10 mouse cellular contexts compared by ENCODE assay signal in the genomic region with DNA sequence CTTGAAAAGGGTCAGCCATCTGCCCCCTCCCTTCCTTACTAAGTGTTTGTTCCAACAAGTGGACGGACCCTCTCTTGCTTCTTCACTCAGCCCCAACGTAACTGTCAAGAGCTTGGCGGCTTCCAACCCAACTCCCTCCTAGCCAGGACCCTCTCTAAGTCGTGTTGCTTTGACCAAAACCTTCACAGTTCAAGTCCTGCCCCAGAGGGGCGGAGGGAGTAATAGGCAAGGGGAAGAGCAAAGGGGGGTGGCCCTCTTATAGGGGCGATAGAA. TPM values are rescaled to one million over a fixed set of nuclear protein-coding genes. Genes with fewer than 3 reads are reported as not detected.
DNase-seq lines count a peak whose midpoint lies in the region; ATAC-seq and TF ChIP-seq lines count a peak whose summit lies in the region.
"Had no signal": no experiment of that assay in that cellular context is flagged by ENCODE, and none has a peak within 500 bp of the region (broad histone marks: within the 10 kb centered on the region; RNA-seq: fewer than 3 reads in every experiment).

No protein-coding gene starts in this region.

- H3K9ac ChIP-seq in heart, adult 2 months (ENCODE audit: low read depth, low read length), result no peak overlapping the region; the same call in 1 of the 2 replicates
- H3K9ac ChIP-seq in ES-E14 (ENCODE audit: insufficient read depth, low read depth, low read length, poor library complexity, severe bottlenecking), result peak overlapping the region; percentile 75; the same call in 1 of the 2 replicates

- no peak for TF ChIP-seq EP300 in heart, adult 2 months (IDR thresholded peaks at IDR 0.05; ENCODE audit: insufficient read depth, low read depth, low read length)

- in situ Hi-C loops in ES-E14 (cut with MboI; ENCODE audit: low sequenced_read_pairs in 2 of 2, unreplicated experiment in 2 of 2), result no loop called here

- TF ChIP-seq CTCF in heart, adult 2 months (IDR thresholded peaks at IDR 0.05), result no peak

- peak; percentile 0; the same call in 1 of the 2 replicates for ATAC-seq in megakaryocyte progenitor cell, adult 5-6 weeks (replicated peaks; ENCODE audit: poor library complexity)

- no peaks in the 10 kb centered on the region for H3K36me3 ChIP-seq in heart, adult 2 months (ENCODE audit: control insufficient read depth, insufficient read depth, low read length)
- H3K36me3 ChIP-seq in ES-E14 (ENCODE audit: control insufficient read depth, insufficient read depth, low read length, poor library complexity, severe bottlenecking), result peaks cover 38% of the 10 kb centered on the region
- H3K36me3 ChIP-seq in hindbrain, embryonic 10.5 days, result peaks cover 50% of the 10 kb centered on the region

- no peak overlapping the region; the same call in 1 of the 2 replicates for H3K27ac ChIP-seq in heart, adult 2 months
- no peak overlapping the region for H3K27ac ChIP-seq in ES-E14 (ENCODE audit: insufficient read depth, low read depth, low read length, poor library complexity, severe bottlenecking)
- no peak overlapping the region; the same call in 1 of the 2 replicates for H3K27ac ChIP-seq in hindbrain, embryonic 10.5 days

- H3K79me2 ChIP-seq in heart, adult 2 months (replicated peaks; ENCODE audit: control insufficient read depth, insufficient read depth, low read length), result no peaks in the 10 kb centered on the region

- H3K27me3 ChIP-seq in heart, adult 2 months (ENCODE audit: control insufficient read depth, insufficient read depth, low read length), result peaks cover 3% of the 10 kb centered on the region; the same call in 1 of the 2 replicates
- H3K27me3 ChIP-seq in hindbrain, embryonic 10.5 days (ENCODE audit: insufficient read depth, poor library complexity, severe bottlenecking), result peaks cover 73% of the 10 kb centered on the region

- H3K4me1 ChIP-seq in heart, adult 2 months (ENCODE audit: control insufficient read depth, insufficient read depth, low read length), result peaks cover 2% of the 10 kb centered on the region
- H3K4me1 ChIP-seq in ES-E14 (ENCODE audit: control insufficient read depth in 2 of 2, insufficient read depth in 2 of 2, low read length in 2 of 2, poor library complexity in 1 of 2), result peaks cover 3 to 27% of the 10 kb centered on the region in 2 experiments; a peak in 3 of 4 replicates
- peaks cover 42% of the 10 kb centered on the region for H3K4me1 ChIP-seq in hindbrain, embryonic 10.5 days (replicated peaks)

- peak overlapping the region; percentile 28 for H3K4me3 ChIP-seq in heart, adult 2 months
- H3K4me3 ChIP-seq in ES-E14 (ENCODE audit: insufficient read depth in 1 of 2, low read depth in 1 of 2, low read length in 2 of 2, poor library complexity in 1 of 2, severe bottlenecking in 1 of 2), result peak overlapping the region; percentile 72
- peak overlapping the region; percentile 56 for H3K4me3 ChIP-seq in hindbrain, embryonic 10.5 days

- no peaks in the 10 kb centered on the region for H3K9me3 ChIP-seq in ES-E14 (ENCODE audit: control insufficient read depth, insufficient read depth, low read depth, low read length)
- no peaks in the 10 kb centered on the region for H3K9me3 ChIP-seq in hindbrain, embryonic 10.5 days

- intact Hi-C loops in heart, adult 2 months (cut with DNase I), result no loop called here
- intact Hi-C loops in heart, postnatal 10 days (cut with DNase I), result no loop called here

- no peak for TF ChIP-seq POLR2A in heart, adult 2 months (IDR thresholded peaks at IDR 0.05; ENCODE audit: insufficient read depth, low read depth, low read length)

- 14% methylated on average over 6 of the region's 6 CpGs for WGBS in heart, adult 2 months
- WGBS in hindbrain, embryonic 10.5 days, result 2% methylated on average over 6 of the region's 6 CpGs

- DNase-seq in heart, adult 2 months, result peak in 1 of 2 experiments; percentile 66
- no peak for DNase-seq in heart, postnatal 10 days
- DNase-seq in ES-E14 (ENCODE audit: low read depth, low spot score) (no peak), adipocyte (ENCODE audit: low spot score) (no peak)
- no peak for DNase-seq in hindbrain, embryonic 10.5 days (ENCODE audit: low spot score)
- DNase-seq in spleen, adult 18-20 months, result no peak
- DNase-seq in urinary bladder, postnatal 25 days (ENCODE audit: low spot score), result no peak

TF ChIP-seq in ES-E14, 5 proteins besides CTCF, POLR2A, EP300 and RAD21:
- no peak for TF ChIP-seq HCFC1 (IDR thresholded peaks at IDR 0.05; ENCODE audit: borderline replicate concordance, insufficient read depth, low read length)
- no peak for TF ChIP-seq ZC3H11A (IDR thresholded peaks at IDR 0.05; ENCODE audit: borderline replicate concordance, low read depth, low read length)
- no peak for TF ChIP-seq MAFK (IDR thresholded peaks at IDR 0.05; ENCODE audit: insufficient read depth, low read depth, low read length)

RNA-seq across cellular contexts. Expression of a gene that starts 0.9 kb away (rescaled TPM):
- total RNA-seq in heart, adult 2 months (2021), result 1 to 10 TPM; 7.3 to 7.5 TPM
- 20.7 and 27.0 TPM in 2 replicates for polyA plus RNA-seq in heart, adult 2 months (2012; rRNA removed)
- 10 to 100 TPM; 24.9 to 25.9 TPM for total RNA-seq in heart, postnatal 10 days (2021)
- 12.1 and 19.0 TPM in 2 replicates for total RNA-seq in ES-E14 (2012; rRNA removed)
- polyA plus RNA-seq in hindbrain, embryonic 10.5 days (2016; fragmentation: Nextera tagmentation; extraction: Ambion mirVana), result 4.2 and 4.4 TPM in 2 replicates
- total RNA-seq in megakaryocyte progenitor cell, adult 5-6 weeks (2015), result 0.12 and 0.20 TPM in 2 replicates
- total RNA-seq in megakaryocyte progenitor cell, adult 5-6 weeks (2017), result not detected in 2 replicates

RNA-seq across cellular contexts. Expression of a gene that starts 8.9 kb away (rescaled TPM):
- total RNA-seq in heart, adult 2 months (2021), result not detected
- polyA plus RNA-seq in heart, adult 2 months (2012; rRNA removed), result not detected in 2 replicates
- total RNA-seq in heart, postnatal 10 days (2021), result not detected
- not detected in 2 replicates for total RNA-seq in ES-E14 (2012; rRNA removed)
- polyA plus RNA-seq in hindbrain, embryonic 10.5 days (2016; fragmentation: Nextera tagmentation; extraction: Ambion mirVana), result not detected in 2 replicates
- total RNA-seq in megakaryocyte progenitor cell, adult 5-6 weeks (2015), result not detected in 2 replicates
- not detected in 2 replicates for total RNA-seq in megakaryocyte progenitor cell, adult 5-6 weeks (2017)
- total RNA-seq: layer of hippocampus, postnatal 14 days had no signal
- polyA plus RNA-seq: testis, adult 2 months had no signal

RNA-seq across cellular contexts. Expression of a gene that starts 14.9 kb away (rescaled TPM):
- total RNA-seq in heart, adult 2 months (2021), result 10 to 100 TPM; 24.9 to 25.7 TPM
- 35.8 and 38.2 TPM in 2 replicates for polyA plus RNA-seq in heart, adult 2 months (2012; rRNA removed)
- 10 to 100 TPM; 21.9 to 22.5 TPM for total RNA-seq in heart, postnatal 10 days (2021)
- 55.3 and 100 TPM in 2 replicates for total RNA-seq in ES-E14 (2012; rRNA removed)
- 19.5 and 21.8 TPM in 2 replicates for polyA plus RNA-seq in hindbrain, embryonic 10.5 days (2016; fragmentation: Nextera tagmentation; extraction: Ambion mirVana)
- 3.1 and 3.6 TPM in 2 replicates for total RNA-seq in megakaryocyte progenitor cell, adult 5-6 weeks (2015)
- total RNA-seq in megakaryocyte progenitor cell, adult 5-6 weeks (2017), result 19.7 and 24.5 TPM in 2 replicates

RNA-seq across cellular contexts. Expression of a gene that starts 29.5 kb away (rescaled TPM):
- 10 to 100 TPM; 29.3 to 30.2 TPM for total RNA-seq in heart, adult 2 months (2021)
- 17.4 and 20.5 TPM in 2 replicates for polyA plus RNA-seq in heart, adult 2 months (2012; rRNA removed)
- total RNA-seq in heart, postnatal 10 days (2021), result 10 to 100 TPM; 28.5 to 30.1 TPM
- total RNA-seq in ES-E14 (2012; rRNA removed), result 45.7 and 50.1 TPM in 2 replicates
- 61.2 and 76.9 TPM in 2 replicates for polyA plus RNA-seq in hindbrain, embryonic 10.5 days (2016; fragmentation: Nextera tagmentation; extraction: Ambion mirVana)
- total RNA-seq in megakaryocyte progenitor cell, adult 5-6 weeks (2015), result 34.5 and 39.3 TPM in 2 replicates
- total RNA-seq in megakaryocyte progenitor cell, adult 5-6 weeks (2017), result 50.7 and 56.0 TPM in 2 replicates

RNA-seq across cellular contexts. Expression of a gene that starts 40.0 kb away (rescaled TPM):
- 1 to 10 TPM; 1.2 to 1.5 TPM for total RNA-seq in heart, adult 2 months (2021)
- 3.5 and 3.9 TPM in 2 replicates for polyA plus RNA-seq in heart, adult 2 months (2012; rRNA removed)
- total RNA-seq in heart, postnatal 10 days (2021), result 1 to 10 TPM; 2.9 to 4.3 TPM
- total RNA-seq in ES-E14 (2012; rRNA removed), result 10.0 and 22.1 TPM in 2 replicates
- polyA plus RNA-seq in hindbrain, embryonic 10.5 days (2016; fragmentation: Nextera tagmentation; extraction: Ambion mirVana), result 0.72 and 1.8 TPM in 2 replicates
- 2.2 and 2.4 TPM in 2 replicates for total RNA-seq in megakaryocyte progenitor cell, adult 5-6 weeks (2015)
- 1.6 and 2.6 TPM in 2 replicates for total RNA-seq in megakaryocyte progenitor cell, adult 5-6 weeks (2017)

Comparison
In these comparisons a context has a peak if more than half of its experiments do, and no peak if none do; other contexts are left out.
1. RNA of a gene that starts 0.9 kb away (total RNA-seq): 24.9 to 25.9 TPM in heart, postnatal 10 days, 12.1 to 19.0 TPM in ES-E14 and 7.3 to 7.5 TPM in heart, adult 2 months; 0.12 to 0.20 TPM in megakaryocyte progenitor cell, adult 5-6 weeks; every median in the first group is over 4 times any median in the second.
2. Peak in every context shown above with its lines, with median percentiles within 50 percentile points of each other: H3K4me3 ChIP-seq.